Mouse (Mus musculus) cerebellum, postnatal 4 days (tissue): ENCODE measurements around the gene Gm826.

Experiments
- DNase-seq, 2 experiments: peaks; one replicate each; pipeline ENCODE4 v3.0.0; 2022; ENCODE audit warnings: low spot score in 2 of 2, mixed read lengths in 1 of 2

The Gm826 gene

GRCm38 (mm10) chr2:160288538-160289151 is 45.3 kb downstream of the Gm826 start:
- DNase-seq = no peak

GRCm38 (mm10) chr2:160275959-160276657 is 57.9 kb downstream of the Gm826 start:
- no peak for DNase-seq

GRCm38 (mm10) chr2:160267828-160268453 is 66.0 kb downstream of the Gm826 start:
- DNase-seq = no peak

GRCm38 (mm10) chr2:160263861-160264260 is 70.1 kb downstream of the Gm826 start:
- no peak for DNase-seq

- DNase-seq = no peak
Observed at GRCm38 (mm10) chr2:160261538-160261937, 72.4 kb downstream of the Gm826 start.
